Mouse (Mus musculus) olfactory bulb, adult 2 months (tissue): ENCODE measurements around the gene Shkbp1. TPM values are rescaled to one million over a fixed set of nuclear protein-coding genes. Genes with fewer than 3 reads are reported as not detected.

Source experiments
- H3K27ac ChIP-seq: fragments of 200-500 bp; 2 replicates; pipeline ENCODE4 v1.5.1; 2012; ENCODE audit warnings: low read depth, low read length; ENCODE audit not compliant: insufficient read depth
- H3K4me1 ChIP-seq: fragments of 200-500 bp; 2 replicates; pipeline ENCODE4 v1.6.1; 2012; ENCODE audit warnings: low read length; ENCODE audit not compliant: control insufficient read depth, insufficient read depth
- H3K4me3 ChIP-seq: fragments of 200-500 bp; 2 replicates; pipeline ENCODE4 v1.5.1; 2012; ENCODE audit warnings: mild to moderate bottlenecking, low read depth, low read length, moderate library complexity; ENCODE audit not compliant: insufficient read depth
- CTCF ChIP-seq: fragments of 200-500 bp; IDR thresholded peaks from 2 replicates; pipeline ENCODE4 v1.5.1; 2012; ENCODE audit warnings: low read depth, mild to moderate bottlenecking, low read length, moderate library complexity; ENCODE audit not compliant: insufficient read depth
- POLR2A ChIP-seq: fragments of 200-500 bp; IDR thresholded peaks from 2 replicates; pipeline ENCODE4 v1.6.1; 2012; ENCODE audit warnings: mild to moderate bottlenecking, low read depth, low read length, moderate library complexity; ENCODE audit not compliant: insufficient read depth
- WGBS: fragments of 180-500 bp; shearing (Covaris S2); methylation state at CpG from one replicate; pipeline ENCODE4 v1.1.7; 2018; 5-methylcytosine and 5-hydroxymethylcytosine counted together
- polyA plus RNA-seq: library from polyadenylated mRNA; stranded (reverse); fragments of >200 nt; gene quantifications from 2 replicates; pipeline ENCODE4 v1.2.4, GENCODE M21; 2012; ENCODE audit warnings: low replicate concordance; ENCODE audit not compliant: missing spikeins, insufficient read depth, insufficient read length

Gene Shkbp1
- polyA plus RNA-seq, 1 experiment: not detected

DNA sequence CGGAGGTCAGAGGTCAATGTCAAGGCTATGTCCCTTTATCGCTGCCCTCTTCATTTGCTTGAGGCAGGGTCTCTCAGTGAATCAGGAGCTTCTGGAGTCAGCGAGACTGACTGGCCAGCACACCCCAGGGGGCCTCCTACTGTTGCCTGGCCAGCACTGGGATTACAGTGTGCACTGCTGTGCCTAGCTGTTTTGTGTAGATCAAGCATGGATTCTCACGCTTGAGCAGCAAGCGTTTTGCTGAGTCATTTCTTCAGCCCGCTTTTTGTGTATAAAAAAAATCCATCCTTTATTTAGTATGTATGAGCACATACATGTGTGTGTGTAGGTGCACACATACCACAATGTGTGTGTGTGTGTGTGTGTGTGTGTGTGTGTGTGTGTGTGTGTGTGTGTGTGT, 33.4 kb upstream of the Shkbp1 start:
- Histone ChIP-seq H3K4me1 (peaks cover 3% of the 10 kb centered on the region), H3K4me3 (no peak overlapping the region), H3K27ac (no peak overlapping the region)
- WGBS: 58% methylated on average over 6 of the region's 6 CpGs
- TF ChIP-seq POLR2A (no peak), CTCF (no peak)

DNA sequence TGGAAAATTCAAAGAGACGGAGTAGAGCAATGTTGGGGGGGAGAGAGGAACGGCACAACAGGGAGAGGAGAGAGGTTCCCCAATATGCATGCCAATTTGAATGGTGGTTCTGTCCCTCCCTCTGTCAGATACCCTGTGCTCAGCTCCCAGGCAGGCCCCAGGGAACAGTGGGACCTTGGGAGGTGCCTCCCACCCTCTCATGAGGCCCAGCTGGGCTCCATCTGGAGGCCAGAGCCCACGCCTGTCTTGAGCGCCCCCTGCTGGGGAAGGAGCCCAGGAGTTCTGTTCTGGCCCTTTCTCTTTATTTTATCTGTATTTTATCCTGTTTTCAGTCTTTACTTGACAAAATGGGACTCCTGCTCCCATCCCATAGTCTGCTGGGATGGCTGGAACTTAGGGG, 28.9 kb upstream of the Shkbp1 start:
- TF ChIP-seq CTCF (peak; percentile 75), POLR2A (no peak)
- WGBS: 28% methylated on average over 4 of the region's 4 CpGs
- Histone ChIP-seq H3K4me1 (no peaks in the 10 kb centered on the region), H3K4me3 (no peak overlapping the region), H3K27ac (no peak overlapping the region)

DNA sequence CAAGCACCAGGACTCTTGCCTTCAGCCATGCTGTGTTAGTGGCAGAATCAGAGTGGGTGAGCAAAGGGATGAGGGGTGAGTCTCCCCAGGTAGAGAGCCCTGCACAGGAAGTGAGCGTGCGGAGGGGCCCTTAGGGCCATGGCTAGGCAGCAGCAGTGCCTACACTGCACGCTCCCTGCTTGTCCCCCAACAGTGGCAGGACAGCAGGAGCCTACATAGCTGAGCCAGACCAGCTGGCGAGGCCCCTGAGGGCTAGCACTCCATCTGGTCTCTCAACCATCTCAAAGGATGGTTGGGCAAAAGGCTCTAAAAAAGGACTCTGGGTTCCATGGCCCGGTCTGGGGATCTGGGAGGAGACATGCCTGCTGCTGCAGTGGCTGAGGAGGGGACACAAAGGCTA, 28.3 kb upstream of the Shkbp1 start:
- Histone ChIP-seq H3K27ac (no peak overlapping the region), H3K4me3 (no peak overlapping the region), H3K4me1 (no peaks in the 10 kb centered on the region)
- WGBS: 93% methylated on average over 5 of the region's 5 CpGs
- TF ChIP-seq CTCF (no peak), POLR2A (no peak)

DNA sequence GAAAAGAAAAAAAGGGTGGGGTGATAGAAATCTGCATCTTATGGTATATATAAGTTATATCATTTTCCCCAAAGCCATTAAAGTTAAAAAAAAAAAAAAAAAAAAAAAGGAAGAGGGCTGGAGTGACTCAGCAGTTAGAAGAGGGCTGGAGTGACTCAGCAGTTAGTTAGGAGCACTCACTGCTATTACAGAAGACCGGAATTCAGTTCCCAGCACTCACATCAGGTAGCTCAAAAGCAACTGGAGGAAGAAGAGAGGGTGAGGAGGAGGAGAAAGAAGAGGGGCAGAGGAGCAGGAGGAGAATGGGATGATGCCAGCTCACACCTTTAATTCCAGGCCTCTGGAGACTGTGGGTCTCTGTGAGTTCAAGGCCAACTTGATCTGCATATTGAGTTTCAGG, 27.4 kb upstream of the Shkbp1 start:
- Histone ChIP-seq H3K4me1 (no peaks in the 10 kb centered on the region), H3K27ac (no peak overlapping the region), H3K4me3 (no peak overlapping the region)
- TF ChIP-seq POLR2A (no peak), CTCF (no peak)
- WGBS: 83% methylated on average over 1 of the region's 1 CpGs

DNA sequence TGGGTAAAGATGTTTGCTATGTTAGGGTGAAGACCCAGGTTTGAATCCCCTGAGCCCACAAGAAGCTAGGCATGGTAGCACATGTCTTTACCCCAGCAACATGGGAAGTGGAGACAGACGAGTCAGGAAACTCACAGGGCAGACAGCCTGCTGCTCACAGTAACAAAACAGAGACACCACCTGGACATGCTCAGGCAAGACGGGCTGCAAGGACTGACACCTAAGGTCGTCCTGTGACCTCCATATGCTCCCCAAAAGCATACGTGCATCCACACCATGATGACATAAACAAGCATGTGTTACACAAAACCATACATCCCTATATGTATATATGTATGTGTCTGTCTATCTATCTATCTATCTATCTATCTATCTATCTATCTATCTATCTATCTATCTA, 25.7 kb upstream of the Shkbp1 start:
- TF ChIP-seq POLR2A: no peak
- no peak for TF ChIP-seq CTCF
- Histone ChIP-seq H3K4me3 (no peak overlapping the region), H3K4me1 (no peaks in the 10 kb centered on the region), H3K27ac (no peak overlapping the region)
- 61% methylated on average over 4 of the region's 4 CpGs for WGBS

DNA sequence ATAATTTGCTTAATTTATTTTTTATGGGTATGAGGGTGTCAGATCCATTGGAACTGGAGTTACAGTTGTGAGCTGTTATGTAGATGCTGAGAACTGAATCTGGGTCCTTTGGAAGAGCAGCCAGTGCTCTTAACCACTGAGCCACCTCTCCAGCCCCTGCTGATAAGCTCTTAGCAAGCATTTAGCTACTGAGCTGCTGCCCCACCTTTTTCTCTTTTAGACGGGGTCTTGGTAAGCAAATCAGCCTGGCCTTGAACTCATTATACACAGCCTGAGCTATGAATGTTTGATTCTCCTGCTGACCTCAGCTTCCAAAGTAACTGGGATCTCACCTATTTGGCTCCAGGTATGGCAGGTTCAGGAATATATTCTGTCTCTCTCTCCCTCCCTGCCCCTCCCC, 25.2 kb upstream of the Shkbp1 start:
- no peak overlapping the region for H3K27ac ChIP-seq
- no peak overlapping the region for H3K4me3 ChIP-seq
- no peaks in the 10 kb centered on the region for H3K4me1 ChIP-seq
- WGBS: 52% methylated on average over 1 of the region's 1 CpGs
- no peak for TF ChIP-seq POLR2A
- TF ChIP-seq CTCF: no peak

DNA sequence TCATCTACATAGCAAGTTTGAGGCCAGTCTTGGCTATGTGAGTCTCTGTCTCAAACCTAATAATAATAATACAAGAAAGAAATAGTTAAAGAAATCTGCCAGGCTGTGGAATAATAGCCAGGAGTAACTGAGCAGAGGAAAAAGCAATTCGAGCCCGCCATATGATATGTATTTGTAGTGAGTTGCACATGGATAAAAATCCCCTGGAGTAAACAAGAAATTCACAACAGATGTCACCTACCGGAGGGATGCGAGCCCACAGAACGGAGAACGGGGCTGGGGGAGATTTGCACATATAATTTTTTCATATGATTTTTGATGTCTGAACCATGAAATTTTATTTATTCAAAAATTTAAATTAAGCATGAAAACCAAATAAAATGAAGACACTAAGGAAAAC, 24.0 kb upstream of the Shkbp1 start:
- Histone ChIP-seq H3K4me3 (no peak overlapping the region), H3K27ac (no peak overlapping the region), H3K4me1 (peaks cover 4% of the 10 kb centered on the region; the same call in 1 of the 2 replicates)
- WGBS: 87% methylated on average over 6 of the region's 6 CpGs
- TF ChIP-seq POLR2A (no peak), CTCF (no peak)

DNA sequence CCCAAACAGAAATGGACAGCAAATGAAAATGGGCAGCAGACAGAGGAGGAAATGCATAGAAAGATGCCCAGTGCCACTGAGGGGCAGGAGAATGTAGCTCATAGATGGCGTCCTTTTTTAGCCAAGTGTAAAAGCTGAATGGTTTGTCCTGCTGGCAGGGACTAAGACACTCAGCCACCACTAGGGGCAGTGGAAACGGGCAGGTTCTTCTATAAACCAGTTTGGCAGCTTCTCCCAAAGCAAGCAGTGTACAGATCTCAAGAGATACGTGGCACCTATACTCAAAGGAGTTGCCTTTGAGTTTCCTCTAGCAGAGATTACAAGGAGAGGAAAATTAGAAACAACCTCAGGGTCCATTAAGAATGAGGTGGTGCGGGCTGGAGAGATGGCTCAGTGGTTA, 22.6 kb upstream of the Shkbp1 start:
- TF ChIP-seq CTCF: no peak
- no peak for TF ChIP-seq POLR2A
- WGBS: 32% methylated on average over 4 of the region's 4 CpGs
- no peak overlapping the region for H3K27ac ChIP-seq
- no peak overlapping the region for H3K4me3 ChIP-seq
- H3K4me1 ChIP-seq: peaks cover 4% of the 10 kb centered on the region; the same call in 1 of the 2 replicates

DNA sequence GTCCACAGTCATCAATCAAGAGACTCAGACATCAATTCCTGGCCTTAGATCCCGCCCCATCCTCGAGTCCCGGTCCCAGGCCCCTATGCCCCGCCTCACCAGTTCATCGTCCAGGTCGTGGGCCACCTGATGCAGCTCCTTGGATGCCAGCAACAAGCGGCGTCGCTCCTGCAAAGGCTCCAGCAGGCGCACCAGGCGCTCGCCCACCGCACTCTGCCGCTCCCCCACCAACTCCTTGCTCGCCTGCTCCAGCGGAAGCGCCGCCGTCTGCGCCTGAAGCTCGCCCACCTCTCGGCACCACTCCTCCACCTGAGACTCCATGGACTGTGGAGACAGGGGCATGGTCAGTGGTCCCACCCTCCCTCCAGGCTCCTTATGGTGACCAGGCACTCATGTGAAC, 19.5 kb upstream of the Shkbp1 start:
- TF ChIP-seq POLR2A: no peak
- TF ChIP-seq CTCF: no peak
- Histone ChIP-seq H3K4me1 (peaks cover 9% of the 10 kb centered on the region), H3K27ac (no peak overlapping the region), H3K4me3 (no peak overlapping the region)
- 28% methylated on average over 22 of the region's 22 CpGs for WGBS
